Mouse (Mus musculus): ENCODE data around the gene Wdr76. TPM values are rescaled to one million over a fixed set of nuclear protein-coding genes. Genes with fewer than 3 reads are reported as not detected.

Gene Wdr76
- polyA plus RNA-seq, 2 experiments, result 6.7 to 12.3 TPM

- ATAC-seq (ENCODE audit: low FRiP score, low read depth), result peak; percentile 67
These were observed 81.2 kb downstream of the Wdr76 start for GRCm38 (mm10) chr2:121587523-121588308.

DNA sequence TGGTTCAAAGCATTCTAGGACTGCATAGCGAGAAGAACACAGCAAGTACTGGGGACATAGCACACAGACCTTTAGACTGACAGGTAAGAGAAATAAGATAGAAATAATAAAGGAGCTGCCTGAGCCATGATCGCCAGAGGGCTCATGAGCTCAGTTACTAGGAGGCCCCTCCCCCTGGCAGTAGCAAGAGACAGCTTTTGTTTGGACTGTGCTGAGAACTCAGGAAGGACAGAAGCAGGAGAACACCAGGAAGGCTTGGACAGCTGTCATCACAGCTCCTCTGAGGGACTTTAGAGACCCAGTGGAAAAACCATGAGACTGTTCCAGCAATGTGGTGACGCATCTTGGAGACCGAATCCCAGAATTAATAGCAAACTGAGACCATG lies 81.8 kb downstream of the Wdr76 start:
- Histone ChIP-seq H3K4me2 (replicated peaks; ENCODE audit: low read depth, low read length, severe bottlenecking) (no peak overlapping the region), H3K9ac (ENCODE audit: low read depth, low read length, severe bottlenecking) (no peak overlapping the region), H3K27me3 (ENCODE audit: control insufficient read depth, insufficient read depth, low read length) (no peaks in the 10 kb centered on the region), H3K36me3 (ENCODE audit: control insufficient read depth, insufficient read depth, low read length) (no peaks in the 10 kb centered on the region), H3K4me3 (replicated peaks; ENCODE audit: low read length) (no peak overlapping the region), H3K9me3 (ENCODE audit: control insufficient read depth, low read length) (no peaks in the 10 kb centered on the region), H3K4me1 (ENCODE audit: control insufficient read depth, insufficient read depth, low read length) (peaks cover 14% of the 10 kb centered on the region), H3K27ac (replicated peaks; ENCODE audit: low read depth, low read length) (no peak overlapping the region)
- peak; percentile 13 for DNase-seq (ENCODE audit: low spot score)
- peak; percentile 65 for ATAC-seq (ENCODE audit: low FRiP score, low read depth)
- TF ChIP-seq POLR2A (IDR thresholded peaks at IDR 0.05; ENCODE audit: borderline replicate concordance, extremely low read depth, insufficient read depth, insufficient read length), result no peak
- WGBS, result 34% methylated on average over 4 of the region's 4 CpGs

More at GRCm38 (mm10) chr2:121587523-121588308, 81.2 kb downstream of the Wdr76 start:
- Histone ChIP-seq H3K9ac (ENCODE audit: low read depth, low read length, severe bottlenecking) (peak overlapping the region; percentile 12; the same call in 1 of the 2 replicates), H3K4me3 (replicated peaks; ENCODE audit: low read length) (no peak overlapping the region), H3K27ac (replicated peaks; ENCODE audit: low read depth, low read length) (no peak overlapping the region), H3K4me2 (replicated peaks; ENCODE audit: low read depth, low read length, severe bottlenecking) (no peak overlapping the region), H3K4me1 (ENCODE audit: control insufficient read depth, insufficient read depth, low read length) (peaks cover 14% of the 10 kb centered on the region), H3K36me3 (ENCODE audit: control insufficient read depth, insufficient read depth, low read length) (no peaks in the 10 kb centered on the region), H3K27me3 (ENCODE audit: control insufficient read depth, insufficient read depth, low read length) (no peaks in the 10 kb centered on the region), H3K9me3 (ENCODE audit: control insufficient read depth, low read length) (no peaks in the 10 kb centered on the region)
- no peak for DNase-seq (ENCODE audit: low spot score)
- WGBS, result 22% methylated on average over 12 of the region's 12 CpGs
- TF ChIP-seq POLR2A (IDR thresholded peaks at IDR 0.05; ENCODE audit: borderline replicate concordance, extremely low read depth, insufficient read depth, insufficient read length), result no peak

GRCm38 (mm10) chr2:121594131-121594530 lies 87.6 kb downstream of the Wdr76 start:
- ATAC-seq (ENCODE audit: low FRiP score, low read depth) (no peak), DNase-seq (ENCODE audit: low spot score) (no peak)
- no peak overlapping the region for H3K4me3 ChIP-seq (replicated peaks; ENCODE audit: low read length)
- no peaks in the 10 kb centered on the region for H3K4me1 ChIP-seq (ENCODE audit: control insufficient read depth, insufficient read depth, low read length)
- no peaks in the 10 kb centered on the region for H3K9me3 ChIP-seq (ENCODE audit: control insufficient read depth, low read length)
- H3K4me2 ChIP-seq (replicated peaks; ENCODE audit: low read depth, low read length, severe bottlenecking), result no peak overlapping the region
- no peak for TF ChIP-seq POLR2A (IDR thresholded peaks at IDR 0.05; ENCODE audit: borderline replicate concordance, extremely low read depth, insufficient read depth, insufficient read length)
- no peak overlapping the region for H3K27ac ChIP-seq (replicated peaks; ENCODE audit: low read depth, low read length)
- no peaks in the 10 kb centered on the region for H3K36me3 ChIP-seq (ENCODE audit: control insufficient read depth, insufficient read depth, low read length)
- 41% methylated on average over 3 of the region's 3 CpGs for WGBS
- no peak overlapping the region for H3K9ac ChIP-seq (ENCODE audit: low read depth, low read length, severe bottlenecking)
- H3K27me3 ChIP-seq (ENCODE audit: control insufficient read depth, insufficient read depth, low read length), result no peaks in the 10 kb centered on the region

Other genes starting within 250 kb of the Wdr76 start
- 67.7 and 75.6 TPM in 2 replicates for gene Trp53bp1, start 235.3 kb upstream of the Wdr76 start, polyA plus RNA-seq (2012; rRNA removed)
- gene Trp53bp1, start 235.3 kb upstream of the Wdr76 start, polyA plus RNA-seq (2014; fragmentation: Nextera tagmentation; extraction: Ambion mirVana), result 51.2 and 67.2 TPM in 2 replicates
- 7.1 and 7.6 TPM in 2 replicates for gene Map1a, start 217.1 kb upstream of the Wdr76 start, polyA plus RNA-seq (2012; rRNA removed)
- gene Map1a, start 217.1 kb upstream of the Wdr76 start, polyA plus RNA-seq (2014; fragmentation: Nextera tagmentation; extraction: Ambion mirVana), result 7.8 and 9.3 TPM in 2 replicates
- gene Ppip5k1, start 151.3 kb upstream of the Wdr76 start, polyA plus RNA-seq (2012; rRNA removed), result 12.4 and 13.0 TPM in 2 replicates
- gene Ppip5k1, start 151.3 kb upstream of the Wdr76 start, polyA plus RNA-seq (2014; fragmentation: Nextera tagmentation; extraction: Ambion mirVana), result 7.6 and 10.3 TPM in 2 replicates
- 5.4 and 7.1 TPM in 2 replicates for gene Ckmt1, start 149.0 kb upstream of the Wdr76 start, polyA plus RNA-seq (2012; rRNA removed)
- gene Ckmt1, start 149.0 kb upstream of the Wdr76 start, polyA plus RNA-seq (2014; fragmentation: Nextera tagmentation; extraction: Ambion mirVana), result 12.0 and 20.1 TPM in 2 replicates
- 0.01 TPM in 2 replicates for gene Strc, start 119.6 kb upstream of the Wdr76 start, polyA plus RNA-seq (2012; rRNA removed)
- not detected in 2 replicates for gene Strc, start 119.6 kb upstream of the Wdr76 start, polyA plus RNA-seq (2014; fragmentation: Nextera tagmentation; extraction: Ambion mirVana)
- 395 and 416 TPM in 2 replicates for gene Pdia3, start 92.9 kb upstream of the Wdr76 start, polyA plus RNA-seq (2012; rRNA removed)
- 523 and 526 TPM in 2 replicates for gene Pdia3, start 92.9 kb upstream of the Wdr76 start, polyA plus RNA-seq (2014; fragmentation: Nextera tagmentation; extraction: Ambion mirVana)
- 4.1 and 4.8 TPM in 2 replicates for gene Catsper2, start 92.9 kb upstream of the Wdr76 start, polyA plus RNA-seq (2012; rRNA removed)
- 1.7 and 2.9 TPM in 2 replicates for gene Catsper2, start 92.9 kb upstream of the Wdr76 start, polyA plus RNA-seq (2014; fragmentation: Nextera tagmentation; extraction: Ambion mirVana)
- gene Ell3, start 62.4 kb upstream of the Wdr76 start, polyA plus RNA-seq (2012; rRNA removed), result 3.0 and 4.8 TPM in 2 replicates
- 6.3 and 8.2 TPM in 2 replicates for gene Ell3, start 62.4 kb upstream of the Wdr76 start, polyA plus RNA-seq (2014; fragmentation: Nextera tagmentation; extraction: Ambion mirVana)
- 459 and 792 TPM in 2 replicates for gene Serf2, start 57.5 kb upstream of the Wdr76 start, polyA plus RNA-seq (2012; rRNA removed)
- gene Serf2, start 57.5 kb upstream of the Wdr76 start, polyA plus RNA-seq (2014; fragmentation: Nextera tagmentation; extraction: Ambion mirVana), result 635 and 646 TPM in 2 replicates
- 35.9 and 45.0 TPM in 2 replicates for gene Hypk, start 53.4 kb upstream of the Wdr76 start, polyA plus RNA-seq (2012; rRNA removed)
- gene Hypk, start 53.4 kb upstream of the Wdr76 start, polyA plus RNA-seq (2014; fragmentation: Nextera tagmentation; extraction: Ambion mirVana), result 94.1 and 110 TPM in 2 replicates
- 1.1 and 1.4 TPM in 2 replicates for gene Serinc4, start 49.9 kb upstream of the Wdr76 start, polyA plus RNA-seq (2012; rRNA removed)
- 0.18 and 0.70 TPM in 2 replicates for gene Serinc4, start 49.9 kb upstream of the Wdr76 start, polyA plus RNA-seq (2014; fragmentation: Nextera tagmentation; extraction: Ambion mirVana)
- gene Mfap1b, start 32.7 kb upstream of the Wdr76 start, polyA plus RNA-seq (2012; rRNA removed), result 11.6 and 16.8 TPM in 2 replicates
- gene Mfap1b, start 32.7 kb upstream of the Wdr76 start, polyA plus RNA-seq (2014; fragmentation: Nextera tagmentation; extraction: Ambion mirVana), result 54.1 and 60.2 TPM in 2 replicates
- gene Mfap1a, start 58 bp upstream of the Wdr76 start, polyA plus RNA-seq (2012; rRNA removed), result 9.3 and 14.6 TPM in 2 replicates
- 23.8 and 23.9 TPM in 2 replicates for gene Mfap1a, start 58 bp upstream of the Wdr76 start, polyA plus RNA-seq (2014; fragmentation: Nextera tagmentation; extraction: Ambion mirVana)

All from limb, embryonic 14.5 days (tissue).